14 mouse cellular contexts compared by ENCODE assay signal in the genomic region with DNA sequence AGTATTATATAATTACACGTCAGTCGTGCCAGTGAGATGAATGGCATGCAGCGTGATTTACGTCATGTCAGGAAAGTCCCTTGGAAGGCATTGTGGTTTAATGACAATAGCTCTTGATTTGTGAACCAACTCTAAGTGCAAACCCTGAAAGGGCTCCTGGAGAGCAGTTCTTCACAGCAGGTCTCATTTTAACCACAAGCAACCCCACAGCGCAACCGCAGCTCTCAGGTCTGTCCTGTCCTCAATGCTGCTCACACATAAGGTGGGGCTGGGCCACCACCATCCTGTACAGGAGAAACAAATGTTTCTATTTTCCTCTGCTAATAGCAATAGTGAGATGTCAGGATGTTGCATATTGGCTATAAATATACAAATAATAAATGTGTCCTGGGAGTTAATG.
"Had no signal": no experiment of that assay in that cellular context is flagged by ENCODE, and none has a peak within 500 bp of the region (broad histone marks: within the 10 kb centered on the region; RNA-seq: fewer than 3 reads in every experiment).

No protein-coding gene starts in this region.

- ATAC-seq: liver, embryonic 12.5 days had no signal

- H3K27ac ChIP-seq: kidney, embryonic 15.5 days; limb, embryonic 15.5 days; liver, embryonic 12.5 days; macrophage; stomach, embryonic 15.5 days had no signal

- H3K9me3 ChIP-seq: kidney, embryonic 15.5 days; limb, embryonic 15.5 days; liver, embryonic 12.5 days; stomach, embryonic 15.5 days had no signal

- H3K36me3 ChIP-seq: kidney, embryonic 15.5 days; limb, embryonic 15.5 days; liver, embryonic 12.5 days; stomach, embryonic 15.5 days had no signal

- DNase-seq: kidney, adult 18-20 months; kidney, postnatal 14 days; lung, embryonic 14.5 days; lung, postnatal 10 days; midbrain, embryonic 14.5 days; retina, postnatal 1 day; right cerebral cortex, postnatal 4 days; thymus, adult 2 months; thymus, postnatal 25 days had no signal

- H3K9ac ChIP-seq: kidney, embryonic 15.5 days; limb, embryonic 15.5 days; liver, embryonic 12.5 days; lung, embryonic 14.5 days; stomach, embryonic 15.5 days had no signal

- H3K27me3 ChIP-seq: kidney, embryonic 15.5 days; limb, embryonic 15.5 days; liver, embryonic 12.5 days; stomach, embryonic 15.5 days had no signal

- H3K4me3 ChIP-seq: kidney, embryonic 15.5 days; limb, embryonic 15.5 days; liver, embryonic 12.5 days; stomach, embryonic 15.5 days had no signal

- H3K4me1 ChIP-seq: kidney, embryonic 15.5 days; limb, embryonic 15.5 days; liver, embryonic 12.5 days; stomach, embryonic 15.5 days had no signal

- H3K4me2 ChIP-seq: kidney, embryonic 15.5 days; limb, embryonic 15.5 days; liver, embryonic 12.5 days; lung, embryonic 14.5 days; stomach, embryonic 15.5 days had no signal
